Mouse (Mus musculus): ENCODE measurements around the gene Pcgf2.
"Not testable (repeated sequence)": the region's sequence is repeated elsewhere in the genome, so short reads cannot be mapped to it uniquely, and the experiment has no call there.

The Pcgf2 gene

DNA sequence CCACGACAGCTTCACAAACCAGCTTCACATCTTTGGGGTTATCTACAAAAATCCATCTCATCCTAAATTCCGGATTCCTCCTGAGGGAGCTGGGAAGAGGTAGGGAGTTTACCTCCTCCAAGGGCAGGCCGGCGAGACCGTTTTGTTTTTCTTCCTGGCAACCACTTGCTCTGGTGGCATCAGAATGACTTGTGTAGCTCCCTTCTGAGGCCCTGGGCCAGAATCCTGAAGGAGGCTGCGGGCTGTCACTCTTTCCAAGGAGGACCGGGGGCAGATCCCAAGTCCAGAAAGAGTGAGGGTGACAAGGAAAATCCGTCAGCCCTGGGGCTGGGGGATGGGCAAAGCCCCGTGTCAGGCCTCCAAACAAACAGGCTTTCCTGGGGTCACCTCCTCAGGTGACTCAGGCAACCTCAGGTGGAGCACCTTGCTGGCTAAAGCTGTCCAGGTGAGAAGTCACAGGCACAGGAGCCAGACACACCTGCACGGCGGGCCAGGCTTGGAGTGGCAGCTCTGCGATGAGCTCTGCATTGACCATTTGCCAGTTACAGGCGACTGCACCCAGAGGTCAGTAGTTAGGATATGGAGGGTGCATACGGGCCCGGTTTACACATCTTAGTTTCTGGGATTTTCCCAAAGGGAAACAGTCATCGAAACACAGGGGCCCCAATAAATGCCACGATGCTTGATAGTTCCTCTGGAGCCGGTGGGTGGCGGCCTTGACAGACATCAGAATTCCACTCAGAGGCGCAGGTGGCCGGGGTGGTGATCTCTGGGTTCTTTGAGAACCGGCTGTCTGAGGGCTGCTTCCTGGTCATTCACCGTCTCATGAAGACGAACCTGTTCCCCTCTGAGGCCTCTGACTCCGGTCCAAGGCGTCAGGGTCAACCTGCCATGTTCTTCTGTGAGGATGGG is 17.3 kb upstream of the Pcgf2 start:
- DNase-seq (ENCODE audit: low spot score in 2 of 2), result no peak

- DNase-seq (ENCODE audit: low spot score in 2 of 2), result no peak
Observed at GRCm38 (mm10) chr11:97716021-97716420, 15.7 kb upstream of the Pcgf2 start.

GRCm38 (mm10) chr11:97714784-97715760 is 14.8 kb upstream of the Pcgf2 start:
- DNase-seq (ENCODE audit: low spot score in 2 of 2), result no peak

- DNase-seq (ENCODE audit: low spot score in 2 of 2), result no peak
Observed at GRCm38 (mm10) chr11:97714356-97714755, 14.1 kb upstream of the Pcgf2 start.

DNA sequence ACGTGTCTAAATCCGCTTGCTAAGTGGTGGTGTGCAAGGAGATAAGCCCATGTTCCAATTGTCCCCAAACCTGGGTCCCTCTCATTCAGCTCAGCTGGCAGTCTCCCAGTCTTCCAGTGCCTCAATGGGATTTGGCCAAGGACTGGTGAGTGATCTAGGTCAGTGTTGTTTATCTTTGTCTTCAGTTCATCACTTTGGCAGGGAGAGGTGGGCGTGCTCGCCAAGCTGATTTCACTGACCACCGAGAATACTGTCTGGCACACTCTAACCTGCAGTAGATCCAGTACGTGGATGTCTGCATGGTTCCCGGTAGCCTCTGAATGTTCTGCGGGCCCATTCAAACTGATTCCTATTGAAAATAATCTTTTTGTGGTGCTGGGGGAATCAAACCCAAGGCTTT is 13.6 kb upstream of the Pcgf2 start:
- DNase-seq (ENCODE audit: low spot score in 2 of 2), result no peak

DNA sequence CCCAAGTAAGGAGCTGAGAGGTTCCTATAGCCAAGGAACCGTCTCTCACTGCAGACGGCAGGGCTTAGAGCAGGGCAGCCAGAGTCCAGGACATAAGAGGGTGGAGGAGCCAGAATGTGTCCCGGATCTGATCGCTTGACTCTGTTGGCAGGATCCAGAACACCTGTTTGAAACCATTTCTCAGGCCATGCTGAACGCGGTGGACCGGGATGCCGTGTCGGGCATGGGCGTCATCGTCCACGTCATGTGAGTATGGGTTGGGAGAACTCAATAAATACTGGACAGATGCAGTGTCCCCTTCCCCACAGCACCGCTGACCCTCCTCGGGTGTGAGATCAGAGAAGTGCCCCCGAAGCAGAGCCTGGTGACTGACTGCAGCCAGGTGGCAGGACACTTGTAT is 12.0 kb upstream of the Pcgf2 start:
- no peak for DNase-seq (ENCODE audit: low spot score in 2 of 2)

DNA sequence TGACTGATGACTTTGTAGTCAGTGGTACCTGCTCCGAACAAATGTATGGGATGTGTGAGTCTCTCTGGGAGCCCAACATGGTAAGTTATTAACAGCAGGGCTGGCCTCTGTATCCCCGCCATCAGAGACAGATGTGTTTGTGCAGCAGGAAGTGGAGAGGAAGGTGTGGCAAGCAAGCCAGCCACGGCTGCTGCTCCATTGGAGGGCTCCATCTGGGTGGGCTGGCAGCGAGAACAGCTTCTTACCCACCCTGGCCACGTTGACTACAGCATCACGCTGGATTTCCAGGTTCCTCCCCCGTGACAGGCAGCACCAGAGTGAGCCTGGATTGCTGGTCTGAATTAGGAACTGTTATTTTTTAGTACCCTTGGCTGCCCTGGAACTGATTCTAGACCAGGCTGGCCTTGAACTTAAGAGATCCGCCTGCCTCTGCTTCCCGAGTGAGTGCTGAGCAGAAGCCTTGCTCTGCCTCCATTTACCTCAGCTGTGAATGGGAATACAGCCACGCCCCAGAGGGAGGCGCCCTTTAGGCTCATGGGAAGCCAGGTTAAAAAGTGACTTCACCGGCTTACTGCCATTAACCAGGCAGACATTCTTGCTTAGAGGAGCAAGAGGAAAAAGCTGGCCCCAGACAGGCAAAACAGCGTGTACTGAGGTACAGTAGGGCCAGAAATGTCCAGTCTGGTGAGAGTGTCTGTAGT is 11.1 kb upstream of the Pcgf2 start:
- DNase-seq (ENCODE audit: low spot score in 2 of 2), result no peak

DNA sequence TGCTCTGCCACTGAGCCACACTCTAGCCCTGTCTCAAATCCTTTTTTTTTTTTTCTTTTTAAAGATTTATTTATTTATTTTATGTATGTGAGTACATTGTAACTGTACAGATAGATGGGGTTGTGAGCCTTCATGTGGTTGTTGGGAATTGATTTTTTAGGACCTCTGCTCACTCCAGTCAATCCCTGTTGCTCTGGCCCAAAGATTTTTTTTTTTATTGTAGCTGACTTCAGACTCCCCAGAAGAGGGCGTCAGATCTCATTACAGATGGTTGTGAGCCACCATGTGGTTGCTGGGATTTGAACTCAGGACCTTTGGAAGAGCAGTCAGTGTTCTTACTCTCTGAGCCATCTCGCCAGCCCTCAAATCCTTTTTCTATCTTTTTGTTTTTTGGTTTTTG is 9.8 kb upstream of the Pcgf2 start:
- DNase-seq (ENCODE audit: low spot score in 2 of 2), result not testable (repeated sequence)

DNA sequence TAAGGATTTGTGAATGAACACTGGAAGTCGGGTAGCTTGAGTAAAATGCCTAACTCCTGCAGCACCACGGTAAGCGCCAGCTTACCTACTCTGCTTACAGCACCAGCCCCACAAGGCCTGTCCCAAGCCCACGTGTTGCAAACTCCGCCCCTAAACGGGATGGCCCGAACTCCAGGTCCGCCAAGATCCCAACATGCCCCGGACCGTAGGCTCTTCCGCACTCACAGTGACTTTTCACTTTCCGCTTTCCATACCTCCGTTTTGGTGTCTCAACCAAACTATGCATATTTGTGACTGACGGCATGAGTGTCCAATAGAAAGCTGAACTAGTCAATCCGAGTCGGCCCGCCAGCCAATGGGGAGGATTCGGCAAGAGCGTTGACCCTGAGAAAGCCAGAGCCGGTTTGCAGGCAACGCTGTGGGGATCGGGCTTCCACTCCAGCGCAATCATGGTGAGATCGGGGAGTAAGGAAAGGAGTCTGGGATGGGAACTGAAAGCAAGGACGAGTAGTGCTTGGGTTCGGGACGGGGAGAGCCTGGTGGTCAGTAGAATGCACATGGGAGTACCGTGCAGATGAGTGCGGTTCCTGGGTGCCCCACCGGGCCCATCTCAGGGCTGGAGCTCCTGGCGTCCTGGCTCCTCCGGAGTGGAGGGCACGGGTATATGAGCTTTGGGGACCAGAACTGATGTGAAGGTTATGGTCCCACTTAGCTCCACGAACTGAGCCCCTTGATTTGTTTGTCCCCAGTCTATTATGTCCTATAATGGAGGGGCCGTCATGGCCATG is 2.9 kb upstream of the Pcgf2 start, which contains the start of gene Psmb3:
Gene Psmb3, plus strand, starts transcription at position 361 of the 788 bp plus-strand sequence.
- DNase-seq (ENCODE audit: low spot score in 2 of 2), result peak; percentile 99

GRCm38 (mm10) chr11:97702393-97702745 is 2.1 kb upstream of the Pcgf2 start:
- DNase-seq (ENCODE audit: low spot score in 2 of 2), result peak; percentile 77 to 88

- DNase-seq (ENCODE audit: low spot score in 2 of 2), result no peak
Observed at GRCm38 (mm10) chr11:97701581-97702392, 1.5 kb upstream of the Pcgf2 start.

DNA sequence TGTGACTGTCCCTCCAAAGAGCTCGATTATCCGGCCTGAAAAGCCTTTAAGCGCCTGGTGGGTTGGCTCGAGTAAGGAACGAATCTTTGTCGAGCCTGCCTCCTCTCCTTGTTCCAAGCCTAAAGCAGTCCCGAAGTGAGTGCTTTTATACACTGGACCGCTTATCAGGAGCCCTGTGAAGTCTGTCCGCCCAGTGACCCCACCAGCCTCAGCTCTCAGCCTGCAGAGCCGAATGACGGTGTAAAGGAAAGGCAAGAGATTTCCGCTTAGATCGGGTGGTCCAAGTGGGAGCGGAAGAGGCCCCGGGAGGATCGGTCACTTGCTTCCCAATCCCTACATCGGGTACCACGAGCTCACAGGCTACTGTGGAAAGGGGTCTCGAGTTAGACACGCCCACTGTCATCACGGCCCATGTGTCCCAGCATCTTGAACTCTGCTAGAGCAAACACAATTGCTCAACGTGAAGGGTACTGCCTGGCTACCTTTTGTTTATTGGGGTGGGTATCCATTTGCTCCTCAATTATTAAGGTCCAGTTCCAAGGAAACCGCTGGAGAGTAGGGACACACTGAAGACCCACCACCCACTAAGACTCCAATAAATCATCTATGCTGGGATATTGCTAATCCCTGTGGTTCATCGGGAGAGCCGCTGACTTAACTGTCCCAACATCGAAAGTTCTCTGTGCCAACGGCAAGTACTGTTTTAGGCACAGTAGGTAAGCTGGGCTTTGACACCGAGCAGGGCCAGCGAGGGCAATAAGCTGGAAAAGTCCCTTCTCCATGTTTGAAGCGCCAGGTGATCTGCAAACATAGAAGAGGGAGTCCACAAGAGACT is 666 bp upstream of the Pcgf2 start:
- DNase-seq (ENCODE audit: low spot score in 2 of 2), result no peak

GRCm38 (mm10) chr11:97699626-97700002 is 683 bp downstream of the Pcgf2 start:
- DNase-seq (ENCODE audit: low spot score in 2 of 2), result peak; percentile 88

- peak; percentile 64 to 68 for DNase-seq (ENCODE audit: low spot score in 2 of 2)
Observed at GRCm38 (mm10) chr11:97698741-97699611, 1.3 kb downstream of the Pcgf2 start.

DNA sequence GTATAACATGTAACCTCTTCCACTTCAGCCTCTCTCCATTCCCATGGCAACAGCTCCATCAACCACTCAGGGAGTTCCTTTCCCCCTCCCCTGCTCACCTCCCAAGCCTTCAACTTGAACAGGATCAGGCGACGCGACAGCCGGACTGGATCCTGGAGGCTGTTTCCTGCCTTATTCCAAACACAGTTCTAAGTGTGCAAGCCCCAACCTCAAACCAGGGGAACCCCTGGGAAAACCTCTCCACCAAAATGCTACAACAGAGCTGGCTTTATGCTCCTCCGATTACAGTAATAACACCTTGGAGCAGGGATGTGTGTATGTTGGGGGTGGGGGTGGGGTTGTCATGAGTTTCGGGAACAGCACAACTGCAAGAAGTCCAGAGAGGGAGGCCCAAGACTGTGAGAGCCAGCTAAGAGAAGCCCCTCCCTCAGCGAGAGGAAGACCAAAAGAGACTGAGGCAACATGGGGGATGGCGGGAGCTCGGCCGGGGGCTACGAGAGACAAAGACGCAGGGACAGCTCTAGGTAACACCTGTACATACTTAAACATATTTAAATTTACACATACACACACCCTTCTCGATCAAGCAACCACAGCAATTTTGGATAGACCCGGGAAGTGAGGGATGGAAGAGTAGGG is 2.3 kb downstream of the Pcgf2 start:
- DNase-seq (ENCODE audit: low spot score in 2 of 2), result no peak

GRCm38 (mm10) chr11:97697199-97697890 is 3.0 kb downstream of the Pcgf2 start:
- DNase-seq (ENCODE audit: low spot score in 2 of 2), result peak in 1 of 2 experiments; percentile 23

GRCm38 (mm10) chr11:97696669-97697068 is 3.6 kb downstream of the Pcgf2 start:
- no peak for DNase-seq (ENCODE audit: low spot score in 2 of 2)

Measured in frontal cortex, postnatal 10 days (tissue).